Mouse (Mus musculus): ENCODE measurements around the gene 1810010D01Rik.

The 1810010D01Rik gene

DNA sequence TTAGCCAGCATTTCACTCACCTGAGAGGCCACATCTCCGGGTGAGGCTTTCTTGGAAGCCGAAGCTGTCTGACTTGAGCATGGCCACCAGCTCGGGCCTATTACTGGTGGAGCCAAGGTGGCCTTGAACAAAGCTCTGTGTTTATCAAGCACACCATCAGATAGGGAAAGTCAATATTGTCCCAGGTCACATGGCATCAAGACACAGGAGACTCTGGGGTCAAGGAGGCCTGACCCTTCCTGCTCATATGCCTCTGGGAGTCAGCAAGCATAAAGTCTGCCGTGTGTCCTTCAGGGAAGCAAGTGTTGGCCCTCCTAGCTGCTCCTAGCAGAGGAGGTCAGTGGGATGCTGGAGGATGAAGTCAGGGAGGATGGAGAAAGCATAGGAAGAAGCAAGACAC lies at the start of gene 1810010D01Rik:
TSS of gene 1810010D01Rik (minus strand) at position 114 of the 400 bp plus-strand sequence.
- no peak for DNase-seq (ENCODE audit: low spot score in 2 of 2)

DNA sequence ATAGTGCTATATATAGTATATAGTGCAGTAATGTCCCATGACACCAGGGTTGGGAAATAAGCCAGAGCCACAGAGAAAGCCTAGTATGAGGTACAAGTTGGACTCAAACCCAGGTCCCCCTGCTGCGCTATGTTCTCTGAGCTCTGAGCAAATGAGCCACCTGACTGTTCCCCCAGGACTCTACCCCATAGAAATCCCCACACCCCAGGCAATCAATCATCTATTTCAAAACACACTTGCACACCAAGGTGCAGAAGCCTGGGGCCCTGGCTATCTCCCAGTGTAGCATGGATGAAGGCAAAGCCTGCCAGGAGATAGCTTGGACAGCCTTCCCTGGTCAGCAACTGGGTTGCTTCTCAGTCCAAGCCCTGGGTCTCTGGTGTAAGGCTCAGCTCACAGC lies 48.2 kb upstream of the 1810010D01Rik start:
- no peak for DNase-seq (ENCODE audit: low spot score in 2 of 2)

- no peak for DNase-seq (ENCODE audit: low spot score in 2 of 2)
Measured at GRCm38 (mm10) chr7:145253986-145254630, 46.2 kb upstream of the 1810010D01Rik start.

DNA sequence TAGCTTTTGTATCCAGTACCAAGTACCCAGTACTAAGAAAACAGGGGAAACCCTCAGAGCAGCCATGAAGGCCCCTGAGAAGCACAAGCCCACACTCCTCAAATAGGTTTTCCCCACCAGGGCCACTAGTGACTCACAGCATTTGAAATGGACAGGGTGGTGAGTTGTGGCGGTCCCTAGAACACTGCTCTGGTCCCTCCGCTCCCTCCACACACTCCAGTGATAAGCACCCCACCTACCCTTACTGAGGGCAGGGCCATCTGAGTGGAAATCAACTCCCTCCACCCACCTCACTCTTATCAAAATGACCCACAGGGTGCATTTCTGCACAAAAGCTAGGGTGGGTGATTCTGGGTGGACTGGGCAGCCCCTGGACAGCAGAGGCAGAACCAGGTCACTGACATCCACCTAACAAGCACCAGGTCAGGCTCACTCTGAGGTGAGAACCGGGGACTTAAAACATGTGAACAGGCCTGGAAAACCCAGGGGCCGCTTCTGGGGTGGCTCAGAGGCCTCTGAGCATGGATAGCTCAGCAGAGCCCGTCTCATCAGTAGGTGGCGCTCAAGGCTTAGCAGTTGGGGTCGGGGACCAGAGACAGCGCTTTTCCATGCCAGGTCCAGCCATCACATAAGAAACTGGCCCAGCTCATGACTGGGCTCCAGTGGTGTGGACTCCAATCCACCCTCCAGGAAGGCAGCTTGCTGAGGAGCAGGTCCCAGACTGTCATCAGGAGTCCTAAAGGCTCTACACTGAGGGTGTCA lies 45.0 kb upstream of the 1810010D01Rik start:
- DNase-seq (ENCODE audit: low spot score in 2 of 2), result peak; percentile 57 to 84

DNA sequence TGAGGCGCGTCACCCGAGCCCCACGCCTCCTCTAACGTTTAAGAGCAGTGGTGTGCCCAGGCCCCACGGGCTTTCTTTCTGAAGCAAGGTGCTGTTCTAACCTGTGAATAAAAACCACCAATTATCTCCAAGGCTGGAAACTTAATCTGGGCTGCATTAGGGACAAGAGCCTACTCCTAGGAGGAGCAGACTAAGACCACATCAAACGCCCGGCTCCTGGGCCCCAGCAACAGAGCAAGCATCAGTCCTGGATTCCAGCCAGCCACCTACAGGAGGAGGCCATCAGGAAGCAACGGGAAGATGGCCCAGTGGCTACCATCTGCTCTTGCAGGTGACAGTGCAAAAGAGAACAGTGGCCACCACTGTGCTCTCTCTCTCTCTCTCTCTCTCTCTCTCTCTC lies 42.3 kb upstream of the 1810010D01Rik start:
- DNase-seq (ENCODE audit: low spot score in 2 of 2), result no peak

DNA sequence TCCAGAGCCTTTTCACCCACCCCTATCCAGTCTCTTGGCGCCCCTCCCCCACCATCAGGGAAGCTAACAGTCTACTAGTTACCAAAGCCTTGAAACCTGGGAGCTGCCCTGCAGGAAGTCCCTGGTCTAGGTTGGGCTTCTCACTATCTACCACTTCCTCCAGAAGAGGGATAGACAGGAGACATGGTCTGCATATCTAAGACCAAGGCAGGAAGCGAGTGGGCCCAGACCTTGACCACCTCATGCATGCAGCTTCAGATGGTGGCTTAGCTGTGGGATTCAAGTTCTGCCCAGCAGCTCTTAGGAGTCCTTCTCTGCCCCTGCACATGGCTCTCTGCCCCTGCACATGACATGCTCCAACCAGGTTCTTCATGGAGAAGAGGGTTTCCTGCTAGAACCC lies 41.0 kb upstream of the 1810010D01Rik start:
- no peak for DNase-seq (ENCODE audit: low spot score in 2 of 2)

DNA sequence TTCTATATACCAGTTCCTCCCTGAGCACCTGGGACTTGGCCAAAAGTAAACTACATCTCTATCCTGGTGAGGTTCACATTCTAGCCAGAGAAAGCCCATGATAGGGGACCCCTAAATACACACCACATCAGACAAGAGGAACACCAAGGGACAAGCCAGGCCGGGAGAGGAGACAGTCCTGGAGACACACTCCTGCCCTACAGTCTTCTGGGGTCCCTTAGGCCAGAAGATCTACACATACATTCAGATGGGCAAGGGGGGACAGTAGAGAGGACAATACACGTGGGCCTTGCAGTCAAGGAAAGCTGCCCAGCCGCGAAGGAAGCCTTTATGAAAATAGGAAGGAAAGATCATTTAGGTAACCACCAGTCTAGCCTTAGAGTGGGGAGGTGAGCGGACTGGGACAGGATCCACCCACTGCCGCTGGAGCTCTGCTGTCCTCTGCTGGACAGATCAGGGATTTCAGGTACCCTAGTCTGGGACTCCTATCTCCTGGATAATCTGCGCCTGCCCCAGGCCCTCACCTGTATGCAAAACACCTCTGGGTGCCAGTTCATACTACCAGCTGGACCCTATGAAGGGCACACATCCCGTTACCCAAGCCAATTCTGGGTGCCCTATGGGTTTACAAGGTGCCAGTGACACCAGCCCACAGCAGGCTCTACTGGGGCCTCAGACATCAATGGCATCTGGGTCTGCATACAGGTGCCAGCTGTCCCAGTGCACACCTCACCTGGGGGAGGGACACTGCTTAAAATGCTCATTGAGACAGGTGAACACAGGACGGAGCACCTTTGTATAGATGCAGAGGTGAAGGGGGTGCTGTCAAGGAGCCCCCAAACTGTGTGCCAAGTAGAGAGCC lies 35.2 kb upstream of the 1810010D01Rik start:
- peak; percentile 53 to 78 for DNase-seq (ENCODE audit: low spot score in 2 of 2)

- no peak for DNase-seq (ENCODE audit: low spot score in 2 of 2)
Measured at GRCm38 (mm10) chr7:145242028-145242427, 34.1 kb upstream of the 1810010D01Rik start.

- DNase-seq (ENCODE audit: low spot score in 2 of 2), result no peak
Measured at GRCm38 (mm10) chr7:145240929-145241328, 33.0 kb upstream of the 1810010D01Rik start.

DNA sequence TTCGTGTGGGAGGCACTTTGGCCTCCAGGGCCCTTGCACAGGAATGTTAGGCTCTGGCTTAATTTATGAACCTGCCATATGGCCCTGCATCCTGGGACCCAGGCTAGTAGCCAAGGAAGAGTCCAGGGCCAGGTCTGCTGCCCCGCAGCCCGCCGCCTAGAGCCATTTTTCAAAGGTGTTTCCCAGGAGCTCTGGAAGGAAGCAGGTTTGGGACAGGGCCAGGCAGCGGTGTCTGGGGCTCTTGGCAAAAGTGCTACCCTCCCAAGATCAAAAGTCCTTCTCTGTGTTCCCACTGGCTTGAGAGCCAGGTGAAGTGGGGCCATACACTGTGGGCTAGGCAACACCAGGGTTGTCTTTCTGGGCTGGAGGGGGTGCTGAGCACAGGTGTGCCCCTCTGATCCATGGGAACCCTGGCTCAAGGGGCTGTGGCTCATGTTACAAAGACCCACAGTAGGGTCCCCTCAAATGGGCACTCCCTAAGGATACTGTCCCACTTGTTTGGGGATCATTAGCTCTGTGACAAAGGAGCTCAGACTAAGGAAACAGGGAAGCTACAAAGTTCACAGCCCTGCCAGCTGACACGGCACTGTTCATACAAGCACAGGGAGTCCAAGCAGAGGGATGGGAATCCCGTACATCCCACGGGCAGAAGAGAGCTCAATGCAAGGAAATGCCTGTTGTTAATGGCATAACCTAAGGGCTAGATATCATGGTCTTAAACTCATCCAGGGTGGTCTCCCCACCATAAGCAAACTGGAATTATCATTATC lies 32.0 kb upstream of the 1810010D01Rik start:
- no peak for DNase-seq (ENCODE audit: low spot score in 2 of 2)

DNA sequence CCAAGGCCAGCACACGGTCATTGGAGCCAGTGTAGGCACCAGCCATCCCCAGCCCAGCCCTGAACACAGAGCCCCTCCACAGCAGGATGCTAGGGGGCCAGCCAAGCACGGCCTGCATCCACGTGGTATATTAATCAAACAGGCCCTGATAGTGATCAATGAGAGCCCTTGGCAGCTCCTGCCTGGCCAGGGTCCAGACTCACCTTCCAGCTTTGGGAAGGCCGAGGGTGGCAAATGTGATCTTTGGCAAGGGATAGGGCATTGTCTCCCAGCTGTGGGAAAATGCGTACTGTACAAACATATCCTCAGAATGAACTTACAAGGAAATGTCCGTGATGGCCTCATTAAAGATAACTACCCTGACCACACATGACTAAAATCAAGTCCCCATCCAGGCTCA lies 31.2 kb upstream of the 1810010D01Rik start:
- DNase-seq (ENCODE audit: low spot score in 2 of 2), result no peak

DNA sequence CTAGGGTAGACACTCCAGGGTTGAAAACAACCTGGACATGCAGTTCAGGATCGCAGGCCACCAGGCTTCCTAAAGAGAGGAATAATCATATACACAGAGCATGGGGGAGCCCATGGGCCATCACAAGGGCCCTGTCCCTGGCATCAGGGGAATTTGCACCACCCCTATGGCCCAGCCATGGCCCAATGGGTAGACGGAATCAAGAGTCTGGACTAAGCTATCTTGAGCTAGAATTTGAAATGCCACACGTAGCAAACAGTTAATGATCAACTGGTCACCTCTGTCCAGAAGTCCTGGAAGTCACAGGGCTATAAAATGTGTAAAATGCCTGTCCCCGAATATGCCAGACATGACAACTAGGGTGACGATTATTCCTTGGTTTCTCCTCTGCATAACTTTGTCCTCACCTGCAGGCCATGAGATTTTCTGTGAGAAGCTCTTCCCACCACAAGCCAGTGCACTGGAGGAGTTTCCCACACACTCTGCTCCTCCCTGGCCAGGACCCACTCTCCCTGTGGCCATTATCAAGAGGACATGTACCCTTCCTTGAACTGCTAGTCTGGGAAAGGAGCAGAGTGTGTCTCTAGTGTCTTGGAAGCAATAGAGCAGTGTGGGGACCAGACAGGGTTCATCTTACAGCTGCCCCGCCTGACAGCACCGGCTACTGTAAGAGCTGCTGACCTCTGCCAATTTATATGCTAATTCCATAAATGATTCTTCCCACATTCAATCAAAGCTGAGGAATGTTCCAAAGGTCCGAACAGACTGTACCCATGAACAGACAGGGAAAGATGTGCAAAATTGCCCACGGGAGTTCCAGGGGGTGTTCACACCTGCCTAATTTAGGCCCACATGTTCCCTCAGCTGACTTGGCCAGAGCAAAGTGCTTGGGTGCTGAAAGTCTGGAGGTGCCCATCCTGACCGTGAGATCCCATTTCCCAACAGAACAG lies 27.2 kb upstream of the 1810010D01Rik start:
- DNase-seq (ENCODE audit: low spot score in 2 of 2), result no peak

DNA sequence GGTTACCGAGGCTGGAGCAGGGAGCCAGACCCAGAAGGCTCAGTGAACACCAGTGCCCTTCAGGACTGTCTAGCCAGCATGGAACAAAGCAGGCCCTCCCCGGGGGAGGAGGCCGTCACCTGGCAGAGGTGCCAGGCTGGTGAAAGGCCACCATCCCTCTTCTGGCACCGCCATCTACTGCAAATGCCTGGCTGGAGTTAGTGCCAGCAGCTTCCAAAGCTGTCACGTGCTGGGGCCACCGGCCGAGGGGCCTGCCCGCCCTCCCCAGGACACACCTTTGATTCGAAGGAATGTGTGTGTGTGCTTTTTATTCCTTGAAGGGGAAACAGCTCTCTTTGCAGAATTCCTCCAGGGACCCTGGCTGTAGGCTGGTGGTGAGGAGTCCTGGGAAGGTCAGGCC lies 23.7 kb upstream of the 1810010D01Rik start:
- no peak for DNase-seq (ENCODE audit: low spot score in 2 of 2)

- no peak for DNase-seq (ENCODE audit: low spot score in 2 of 2)
Measured at GRCm38 (mm10) chr7:145226641-145227040, 18.7 kb upstream of the 1810010D01Rik start.

GRCm38 (mm10) chr7:145225626-145226025 lies 17.7 kb upstream of the 1810010D01Rik start:
- DNase-seq (ENCODE audit: low spot score in 2 of 2), result no peak

GRCm38 (mm10) chr7:145221841-145222689 lies 14.1 kb upstream of the 1810010D01Rik start:
- no peak for DNase-seq (ENCODE audit: low spot score in 2 of 2)

DNA sequence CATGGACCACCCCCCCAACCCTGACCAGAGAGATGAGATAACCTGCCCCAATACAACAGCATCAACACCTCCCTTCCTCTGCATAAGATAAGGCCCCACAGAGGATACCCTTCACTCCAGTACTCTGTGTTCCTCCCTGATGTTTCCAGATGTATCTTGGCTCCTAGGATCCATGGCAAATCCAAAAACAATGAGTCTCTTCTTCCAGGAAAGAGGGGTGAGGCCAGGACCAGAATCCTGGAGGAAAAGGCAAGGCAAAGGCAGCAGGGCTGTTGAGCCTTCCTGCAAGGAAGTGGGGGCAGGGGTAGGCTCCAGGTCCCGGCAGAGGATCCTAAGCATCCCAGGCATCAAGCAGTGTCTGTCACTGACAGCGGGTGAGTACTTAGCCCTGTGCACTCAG lies 13.4 kb upstream of the 1810010D01Rik start:
- no peak for DNase-seq (ENCODE audit: low spot score in 2 of 2)

DNA sequence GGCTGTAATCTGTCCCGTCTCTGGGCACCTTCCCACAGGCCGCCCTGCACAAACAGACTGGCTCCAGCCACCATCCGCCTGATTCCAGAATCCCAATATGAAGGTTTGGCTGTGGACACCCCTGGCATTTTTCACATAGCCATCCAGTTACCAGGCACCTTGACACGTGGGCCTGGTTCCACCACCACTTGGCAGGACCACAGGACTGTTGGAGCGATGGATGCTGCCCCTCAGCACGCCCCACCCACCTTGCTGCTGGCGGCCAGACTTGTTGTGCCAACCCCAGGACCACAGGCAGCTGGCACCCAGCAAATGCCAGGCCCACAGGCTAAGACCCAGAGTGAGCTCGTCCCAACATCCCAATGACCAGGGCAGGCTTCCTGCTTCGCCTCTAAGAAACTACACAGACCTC lies 11.5 kb upstream of the 1810010D01Rik start:
- DNase-seq (ENCODE audit: low spot score in 2 of 2), result no peak

GRCm38 (mm10) chr7:145216591-145216990 lies 8.7 kb upstream of the 1810010D01Rik start:
- no peak for DNase-seq (ENCODE audit: low spot score in 2 of 2)

- DNase-seq (ENCODE audit: low spot score in 2 of 2), result no peak
Measured at GRCm38 (mm10) chr7:145215476-145215875, 7.6 kb upstream of the 1810010D01Rik start.
